Mouse (Mus musculus) CH12.LX (cell line): ENCODE data around the gene Plp1. TPM values are rescaled to one million over a fixed set of nuclear protein-coding genes. Genes with fewer than 3 reads are reported as not detected.

Source experiments
- DNase-seq: peaks from one replicate; pipeline ENCODE4 v3.0.0-alpha.2; 2013; ENCODE audit errors: extremely low read depth
- H3K27ac ChIP-seq: 2 replicates; pipeline ENCODE4 v1.5.1; 2012; ENCODE audit warnings: low read depth, mild to moderate bottlenecking, control low read depth, moderate library complexity; ENCODE audit not compliant: insufficient read depth
- H3K27me3 ChIP-seq: replicated peaks from 2 replicates; pipeline ENCODE3; 2012; ENCODE audit warnings: inconsistent platforms
- H3K36me3 ChIP-seq, 2 experiments: replicated peaks in 1 of 2; 2 replicates each; pipeline versions ENCODE3 to v1.6.1; 2012; ENCODE audit warnings: inconsistent platforms in 1 of 2, low read length in 1 of 2, mild to moderate bottlenecking in 1 of 2, mixed read lengths in 1 of 2, moderate library complexity in 1 of 2; ENCODE audit not compliant: control insufficient read depth in 1 of 2, insufficient read depth in 1 of 2
- H3K4me1 ChIP-seq, 2 experiments: 2 replicates each; pipeline ENCODE4 v1.6.1; 2012; ENCODE audit warnings: inconsistent platforms in 1 of 2, moderate library complexity in 1 of 2; ENCODE audit not compliant: insufficient read depth in 2 of 2, control insufficient read depth in 1 of 2
- H3K4me2 ChIP-seq: 2 replicates; pipeline ENCODE4 v1.6.1; 2012; ENCODE audit warnings: low read depth, mild to moderate bottlenecking, control low read depth; ENCODE audit not compliant: poor library complexity, insufficient read depth, severe bottlenecking
- H3K4me3 ChIP-seq, 3 experiments: fragments of 150-350 bp in 1 of 3; sonication (generic) in 1 of 3; replicated peaks in 1 of 3; 2 replicates each; pipeline versions ENCODE3 to v1.5.1; 2011 to 2012; ENCODE audit warnings: low read depth in 2 of 3, low read length in 2 of 3, mild to moderate bottlenecking in 2 of 3, moderate library complexity in 2 of 3, control low read depth in 1 of 3, improper control_type of control experiment in 1 of 3, inconsistent platforms in 1 of 3, mixed read lengths in 1 of 3; ENCODE audit not compliant: poor library complexity in 1 of 3
- H3K79me2 ChIP-seq: replicated peaks from 2 replicates; pipeline ENCODE4 v1.6.1; 2012; ENCODE audit warnings: mild to moderate bottlenecking, moderate library complexity; ENCODE audit not compliant: control insufficient read depth, poor library complexity, insufficient read depth, severe bottlenecking; ENCODE audit errors: extremely low read depth
- H3K9ac ChIP-seq: 2 replicates; pipeline ENCODE4 v1.6.1; 2012; ENCODE audit warnings: low read depth, mild to moderate bottlenecking, control low read depth, moderate library complexity; ENCODE audit not compliant: insufficient read depth
- H3K9me3 ChIP-seq: replicated peaks from 2 replicates; pipeline ENCODE3; 2012; ENCODE audit warnings: low read length, inconsistent platforms, mixed read lengths
- CHD1 ChIP-seq: IDR thresholded peaks from 2 replicates; pipeline ENCODE4 v1.6.1; 2012; ENCODE audit warnings: low read depth, low read length, improper control_type of control experiment, inconsistent platforms
- CHD2 ChIP-seq: IDR thresholded peaks from 2 replicates; pipeline ENCODE4 v1.6.1; 2011; ENCODE audit warnings: low read length, improper control_type of control experiment
- CTCF ChIP-seq, 2 experiments: IDR thresholded peaks in 1 of 2; conservative IDR thresholded peaks in 1 of 2; 2 replicates each; pipeline ENCODE4 v1.5.1; 2011 to 2012; ENCODE audit warnings: low read depth in 2 of 2, low read length in 2 of 2, improper control_type of control experiment in 1 of 2, inconsistent platforms in 1 of 2, mild to moderate bottlenecking in 1 of 2, moderate library complexity in 1 of 2
- E2F4 ChIP-seq: IDR thresholded peaks from 2 replicates; pipeline ENCODE4 v1.6.1; 2011; ENCODE audit warnings: low read depth, low read length, improper control_type of control experiment; ENCODE audit not compliant: insufficient replicate concordance
- GABPA ChIP-seq: IDR thresholded peaks from 2 replicates; pipeline ENCODE4 v1.6.1; 2012; ENCODE audit warnings: low read depth, low read length, improper control_type of control experiment, inconsistent platforms; ENCODE audit not compliant: insufficient replicate concordance
- HCFC1 ChIP-seq: IDR thresholded peaks from 2 replicates; pipeline ENCODE4 v1.6.1; 2012; ENCODE audit warnings: low read depth, mild to moderate bottlenecking, inconsistent platforms, low read length, improper control_type of control experiment
- JUND ChIP-seq: conservative IDR thresholded peaks from 2 replicates; pipeline ENCODE4 v1.6.1; 2011; ENCODE audit warnings: low read depth, low read length, improper control_type of control experiment
- KAT2A ChIP-seq: IDR thresholded peaks from 2 replicates; pipeline ENCODE4 v1.6.1; 2012; ENCODE audit warnings: low read length, improper control_type of control experiment, inconsistent platforms; ENCODE audit not compliant: insufficient replicate concordance
- MAFK ChIP-seq: IDR thresholded peaks from 2 replicates; pipeline ENCODE4 v1.6.1; 2011; ENCODE audit warnings: low read length, improper control_type of control experiment; ENCODE audit not compliant: insufficient replicate concordance
- MEF2A ChIP-seq: IDR thresholded peaks from 2 replicates; pipeline ENCODE4 v1.6.1; 2014; ENCODE audit warnings: low read depth, mild to moderate bottlenecking, inconsistent platforms, low read length, improper control_type of control experiment, borderline replicate concordance
- MXI1 ChIP-seq: IDR thresholded peaks from 2 replicates; pipeline ENCODE4 v1.6.1; 2011; ENCODE audit warnings: mild to moderate bottlenecking, low read depth, low read length, improper control_type of control experiment
- NRF1 ChIP-seq: IDR thresholded peaks from 2 replicates; pipeline ENCODE4 v1.6.1; 2014; ENCODE audit warnings: low read depth, mild to moderate bottlenecking, inconsistent platforms, low read length, improper control_type of control experiment, moderate library complexity
- PAX5 ChIP-seq: IDR thresholded peaks from 2 replicates; pipeline ENCODE4 v1.6.1; 2012; ENCODE audit warnings: low read length, inconsistent platforms, mixed read lengths
- POLR2A ChIP-seq: IDR thresholded peaks from 2 replicates; pipeline ENCODE4 v1.6.1; 2011; ENCODE audit warnings: low read depth, mild to moderate bottlenecking, improper control_type of control experiment, low read length
- POLR2AphosphoS2 ChIP-seq: IDR thresholded peaks from 2 replicates; pipeline ENCODE4 v1.6.1; 2011; ENCODE audit warnings: low read depth, low read length, improper control_type of control experiment
- RAD21 ChIP-seq: IDR thresholded peaks from 2 replicates; pipeline ENCODE4 v1.6.1; 2011; ENCODE audit warnings: low read depth, mild to moderate bottlenecking, low read length, improper control_type of control experiment, moderate library complexity
- SIN3A ChIP-seq: IDR thresholded peaks from 2 replicates; pipeline ENCODE4 v1.6.1; 2012; ENCODE audit warnings: low read length, improper control_type of control experiment, inconsistent platforms
- SMC3 ChIP-seq: IDR thresholded peaks from 2 replicates; pipeline ENCODE4 v1.6.1; 2011; ENCODE audit warnings: low read depth, low read length, improper control_type of control experiment
- TBP ChIP-seq: conservative IDR thresholded peaks from 2 replicates; pipeline ENCODE4 v1.6.1; 2011; ENCODE audit warnings: low read depth, low read length, improper control_type of control experiment
- UBTF ChIP-seq: IDR thresholded peaks from 2 replicates; pipeline ENCODE4 v1.6.1; 2012; ENCODE audit warnings: low read depth, mild to moderate bottlenecking, inconsistent platforms, low read length, improper control_type of control experiment, moderate library complexity
- USF1 ChIP-seq: IDR thresholded peaks from 2 replicates; pipeline ENCODE4 v1.6.1; 2014; ENCODE audit warnings: low read depth, mild to moderate bottlenecking, inconsistent platforms, low read length, improper control_type of control experiment
- USF2 ChIP-seq: conservative IDR thresholded peaks from 2 replicates; pipeline ENCODE4 v1.6.1; 2011; ENCODE audit warnings: low read depth, low read length, improper control_type of control experiment
- ZC3H11A ChIP-seq: IDR thresholded peaks from 2 replicates; pipeline ENCODE4 v1.6.1; 2012; ENCODE audit warnings: low read depth, mild to moderate bottlenecking, inconsistent platforms, low read length, improper control_type of control experiment
- ZKSCAN1 ChIP-seq: IDR thresholded peaks from 2 replicates; pipeline ENCODE4 v1.6.1; 2012; ENCODE audit warnings: low read depth, inconsistent platforms, low read length, improper control_type of control experiment, borderline replicate concordance
- dilution Hi-C: fragments of 300-500 bp; cut with MboI; formaldehyde crosslinking; loops from 2 replicates; pipeline ENCODE4 v1.14.3; 2020; ENCODE audit warnings: low sequenced_read_pairs; ENCODE audit not compliant: extremely low pct_unique_long_range_greater_than_20kb, extremely low pct_ligation_motif_present
- in situ Hi-C: fragments of 300-500 bp; cut with MboI; formaldehyde crosslinking; loops from 3 replicates; pipeline ENCODE4 v1.14.3; 2019; ENCODE audit warnings: low sequenced_read_pairs, low pct_ligation_motif_present, low pct_unique_long_range_greater_than_20kb, mixed read lengths
- polyA plus RNA-seq: library from polyadenylated mRNA; unstranded; fragments of >175 nt; gene quantifications from 2 replicates; pipeline ENCODE4 v1.2.1, GENCODE M21; 2012; ENCODE audit warnings: low read depth; ENCODE audit not compliant: insufficient read length
- total RNA-seq, 2 experiments: library from RNA; depleted of rRNA; stranded (reverse); fragments of 300-350 nt in 1 of 2; fragments of >200 nt in 1 of 2; gene quantifications; 2 replicates each; pipeline ENCODE4 v1.2.3; 2012 to 2014

Plp1 gene
- total and polyA plus RNA-seq, 3 experiments, result 1.2 to 1.5 (median 1.4) TPM

GRCm38 (mm10) chrX:136825016-136825415, 2.5 kb downstream of the Plp1 start:
- no peak for DNase-seq
- Histone ChIP-seq H3K36me3 (peaks cover 0 to 8% of the 10 kb centered on the region in 2 experiments), H3K9ac (no peak overlapping the region), H3K4me2 (no peak overlapping the region), H3K27ac (no peak overlapping the region), H3K9me3 (no peaks in the 10 kb centered on the region), H3K4me1 (no peaks in the 10 kb centered on the region), H3K79me2 (no peaks in the 10 kb centered on the region), H3K27me3 (no peaks in the 10 kb centered on the region), H3K4me3 (no peak overlapping the region)
- in situ Hi-C loops, result no loop called here
- TF ChIP-seq TBP, result no peak
- no peak for TF ChIP-seq NRF1
- TF ChIP-seq UBTF, result no peak
- no peak for TF ChIP-seq CTCF (conservative IDR thresholded peaks at IDR 0.05 in 1 of 2, IDR thresholded peaks at IDR 0.05 in 1 of 2; ENCODE audit: low read depth in 2 of 2, low read length in 2 of 2)
- TF ChIP-seq ZKSCAN1, result no peak
- TF ChIP-seq E2F4, result no peak
- TF ChIP-seq SIN3A, result no peak
- no peak for TF ChIP-seq KAT2A
- no peak for TF ChIP-seq POLR2AphosphoS2
- TF ChIP-seq USF2, result no peak
- TF ChIP-seq POLR2A, result no peak
- no peak for TF ChIP-seq MXI1
- no peak for TF ChIP-seq MAFK
- no peak for TF ChIP-seq SMC3
- TF ChIP-seq CHD2, result no peak
- dilution Hi-C loops, result no loop called here

DNA sequence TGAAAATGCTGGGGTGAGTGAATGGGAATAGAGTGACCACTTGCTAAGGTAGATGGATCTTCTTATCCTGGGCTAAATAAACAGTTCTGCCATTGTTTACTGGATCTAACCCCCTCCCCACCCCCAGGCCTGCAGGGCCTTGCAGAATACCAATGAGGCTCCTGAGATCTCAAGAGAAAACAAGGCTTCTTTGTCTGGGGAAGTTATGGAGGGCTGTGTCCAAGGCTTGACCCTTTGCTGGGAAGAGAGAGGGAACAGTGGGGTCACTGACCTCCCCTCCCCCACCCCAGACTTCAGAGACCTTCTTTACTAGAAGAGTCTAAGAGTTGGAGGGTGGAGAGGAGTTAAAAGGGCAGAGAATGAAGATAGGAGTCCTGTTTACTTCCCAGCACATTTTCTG, 6.1 kb downstream of the Plp1 start:
- H3K4me3 ChIP-seq, result no peak overlapping the region
- H3K9ac ChIP-seq, result no peak overlapping the region
- no peaks in the 10 kb centered on the region for H3K9me3 ChIP-seq
- TF ChIP-seq USF1 (no peak), RAD21 (no peak), CTCF (conservative IDR thresholded peaks at IDR 0.05 in 1 of 2, IDR thresholded peaks at IDR 0.05 in 1 of 2; ENCODE audit: low read depth in 2 of 2, low read length in 2 of 2) (no peak), HCFC1 (no peak), JUND (no peak), MEF2A (no peak), UBTF (no peak), PAX5 (no peak), POLR2A (no peak), GABPA (no peak), CHD1 (no peak), ZC3H11A (no peak)
- dilution Hi-C loops (no loop called here), in situ Hi-C loops (no loop called here)
- no peaks in the 10 kb centered on the region for H3K27me3 ChIP-seq
- H3K4me1 ChIP-seq, result no peaks in the 10 kb centered on the region
- DNase-seq, result no peak
- H3K27ac ChIP-seq, result no peak overlapping the region
- no peak overlapping the region for H3K4me2 ChIP-seq
- H3K79me2 ChIP-seq, result no peaks in the 10 kb centered on the region
- peaks cover 0 to 12% of the 10 kb centered on the region in 2 experiments for H3K36me3 ChIP-seq
